Mouse (Mus musculus) heart, postnatal 0 days (tissue): ENCODE measurements around the gene E130208F15Rik. TPM values are rescaled to one million over a fixed set of nuclear protein-coding genes. Genes with fewer than 3 reads are reported as not detected.

ENCODE experiments used
- ATAC-seq: fragments of 200-750 bp; cut with Nextera tagmentation; 2 replicates; pipeline ENCODE4 v1.8.0; 2017; ENCODE audit warnings: low read depth, moderate number of reproducible peaks, moderate library complexity; ENCODE audit not compliant: insufficient read depth
- DNase-seq: peaks from one replicate; pipeline ENCODE4 v3.0.0-alpha.2; 2016; ENCODE audit warnings: low spot score
- H3K27ac ChIP-seq: fragments of 300-500 bp; sonication (generic); 2 replicates; pipeline ENCODE4 v1.5.1; 2014; ENCODE audit warnings: low read depth, mild to moderate bottlenecking
- H3K27me3 ChIP-seq: fragments of 300-500 bp; sonication (generic); 2 replicates; pipeline ENCODE4 v1.6.1; 2014; ENCODE audit warnings: low read length, mixed read lengths; ENCODE audit not compliant: control insufficient read depth, insufficient read depth
- H3K36me3 ChIP-seq: fragments of 300-500 bp; sonication (generic); replicated peaks from 2 replicates; pipeline ENCODE4 v1.6.1; 2014; ENCODE audit warnings: low read length, mixed read lengths; ENCODE audit not compliant: control insufficient read depth, insufficient read depth
- H3K4me1 ChIP-seq: fragments of 300-500 bp; sonication (generic); 2 replicates; pipeline ENCODE4 v1.6.1; 2014; ENCODE audit warnings: antibody characterized with exemption; ENCODE audit not compliant: control insufficient read depth, insufficient read depth
- H3K4me2 ChIP-seq: fragments of 300-500 bp; sonication (generic); 2 replicates; pipeline ENCODE4 v1.6.1; 2014; ENCODE audit warnings: low read depth, mild to moderate bottlenecking, low read length, moderate library complexity
- H3K4me3 ChIP-seq: fragments of 300-500 bp; sonication (generic); 2 replicates; pipeline ENCODE4 v1.5.1; 2014; ENCODE audit warnings: low read depth, low read length
- H3K9ac ChIP-seq: fragments of 300-500 bp; sonication (generic); replicated peaks from 2 replicates; pipeline ENCODE4 v1.6.1; 2014; ENCODE audit warnings: low read depth, low read length, mixed read lengths
- H3K9me3 ChIP-seq: fragments of 300-500 bp; sonication (generic); replicated peaks from 2 replicates; pipeline ENCODE4 v1.6.1; 2016; ENCODE audit warnings: low read length; ENCODE audit not compliant: control insufficient read depth
- CTCF ChIP-seq: IDR thresholded peaks from 2 replicates; pipeline ENCODE4 v1.5.1; 2016; ENCODE audit warnings: antibody characterized with exemption, control low read depth, low read depth
- EP300 ChIP-seq: IDR thresholded peaks from 2 replicates; pipeline ENCODE4 v1.6.1; 2016; ENCODE audit warnings: antibody characterized with exemption, low read depth
- WGBS: fragments of 180-500 bp; shearing (Covaris S2); extraction: QIAGEN DNeasy Blood & Tissue Kit; methylation state at CpG from one replicate; pipeline ENCODE4 v1.1.7; 2014; 5-methylcytosine and 5-hydroxymethylcytosine counted together
- polyA plus RNA-seq: library from polyadenylated mRNA; unstranded; fragments of >200 nt; fragmentation: Nextera tagmentation; extraction: Ambion mirVana; gene quantifications from 2 replicates; pipeline ENCODE4 v1.2.1, GENCODE M21; 2015
- total RNA-seq: library from RNA; depleted of rRNA; stranded (reverse); fragments of >200 nt; gene quantifications from 2 replicates; pipeline ENCODE4 v1.2.3, GENCODE M21; 2014; ENCODE audit warnings: low replicate concordance

The E130208F15Rik gene
- total and polyA plus RNA-seq, 2 experiments from 2014 or later, result 0.46 to 2.6 TPM

DNA sequence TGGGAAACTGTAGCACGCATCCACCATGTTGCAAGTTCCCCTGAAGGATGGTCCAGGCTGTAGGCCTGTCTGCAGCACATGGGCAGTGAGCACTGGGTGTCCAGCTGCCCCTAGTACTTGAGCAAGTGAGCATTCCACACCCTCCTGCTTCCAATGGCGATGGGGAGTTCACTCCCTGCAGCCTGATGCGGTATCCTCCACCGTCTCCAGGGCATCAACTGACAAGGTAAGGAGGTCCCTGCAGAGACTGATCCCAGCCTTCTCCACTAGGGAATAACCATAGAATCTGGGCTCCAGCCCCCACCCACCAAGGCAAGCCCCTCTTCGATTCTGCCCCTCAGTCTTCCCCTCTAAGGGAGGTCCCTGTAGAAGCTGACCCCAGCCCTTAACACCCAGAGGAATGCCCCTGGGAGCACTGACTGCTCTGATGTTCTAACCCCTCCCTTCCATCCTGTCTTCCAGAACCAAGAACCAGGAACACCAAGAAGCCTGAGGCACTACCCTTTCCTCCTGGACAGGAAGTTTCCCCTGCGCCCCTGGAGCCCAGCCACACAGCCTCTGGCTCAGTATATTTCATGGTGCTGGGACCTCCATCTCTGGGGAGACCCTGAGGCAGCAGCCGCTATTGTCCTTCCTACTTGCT, 32.3 kb upstream of the E130208F15Rik start:
- Histone ChIP-seq H3K9me3 (no peaks in the 10 kb centered on the region), H3K4me2 (no peak overlapping the region), H3K9ac (no peak overlapping the region), H3K4me1 (0 out of 2 replicates have a peak, but pooled peaks cover 6% of the 10 kb centered on the region), H3K27ac (no peak overlapping the region), H3K4me3 (no peak overlapping the region), H3K27me3 (no peaks in the 10 kb centered on the region), H3K36me3 (no peaks in the 10 kb centered on the region)
- 60% methylated on average over 7 of the region's 7 CpGs for WGBS
- TF ChIP-seq CTCF (no peak), EP300 (no peak)
- DNase-seq (no peak), ATAC-seq (no peak)

DNA sequence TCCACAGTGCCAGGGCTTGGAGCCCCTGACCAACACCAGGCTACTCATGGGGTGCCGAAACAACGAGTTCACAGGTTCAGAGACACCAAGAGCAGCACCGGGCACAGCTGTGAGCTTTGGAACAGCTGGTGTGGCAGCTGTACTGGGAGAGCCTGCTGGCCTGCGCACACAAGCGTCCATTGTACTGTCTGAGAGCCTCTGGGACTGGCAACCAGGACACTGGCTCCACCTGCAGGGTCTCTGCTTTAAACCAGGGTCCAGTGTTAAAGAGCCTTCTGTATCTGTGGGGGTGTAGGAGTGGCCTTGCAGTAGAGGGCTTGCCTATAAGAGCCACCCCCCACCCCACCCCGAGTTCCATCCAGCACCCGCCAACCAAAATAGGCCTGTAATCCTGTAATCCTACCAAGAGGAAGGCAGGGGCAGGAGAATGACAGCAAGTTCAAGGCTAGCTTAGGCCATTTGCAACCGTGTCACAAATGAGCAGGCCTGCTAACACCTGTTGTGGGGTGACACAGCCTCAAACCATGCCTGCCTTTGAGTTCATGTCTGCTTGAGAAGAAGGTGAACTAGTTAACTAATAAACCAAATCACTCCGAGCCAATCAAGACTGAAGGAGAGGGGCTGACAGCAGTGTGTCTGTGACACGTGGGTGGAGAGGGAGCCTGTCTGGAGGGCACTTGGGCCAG, 31.7 kb upstream of the E130208F15Rik start:
- WGBS, result 56% methylated on average over 10 of the region's 10 CpGs
- no peak overlapping the region for H3K9ac ChIP-seq
- H3K36me3 ChIP-seq, result no peaks in the 10 kb centered on the region
- no peak for DNase-seq
- H3K4me3 ChIP-seq, result no peak overlapping the region
- ATAC-seq, result peak; percentile 40; the same call in 1 of the 2 replicates
- H3K27me3 ChIP-seq, result no peaks in the 10 kb centered on the region
- no peak overlapping the region for H3K4me2 ChIP-seq
- no peaks in the 10 kb centered on the region for H3K9me3 ChIP-seq
- TF ChIP-seq EP300, result no peak
- TF ChIP-seq CTCF, result 0 out of 2 replicates have a peak, but pooled peaks have one; percentile 5
- H3K27ac ChIP-seq, result no peak overlapping the region
- 0 out of 2 replicates have a peak, but pooled peaks cover 6% of the 10 kb centered on the region for H3K4me1 ChIP-seq

DNA sequence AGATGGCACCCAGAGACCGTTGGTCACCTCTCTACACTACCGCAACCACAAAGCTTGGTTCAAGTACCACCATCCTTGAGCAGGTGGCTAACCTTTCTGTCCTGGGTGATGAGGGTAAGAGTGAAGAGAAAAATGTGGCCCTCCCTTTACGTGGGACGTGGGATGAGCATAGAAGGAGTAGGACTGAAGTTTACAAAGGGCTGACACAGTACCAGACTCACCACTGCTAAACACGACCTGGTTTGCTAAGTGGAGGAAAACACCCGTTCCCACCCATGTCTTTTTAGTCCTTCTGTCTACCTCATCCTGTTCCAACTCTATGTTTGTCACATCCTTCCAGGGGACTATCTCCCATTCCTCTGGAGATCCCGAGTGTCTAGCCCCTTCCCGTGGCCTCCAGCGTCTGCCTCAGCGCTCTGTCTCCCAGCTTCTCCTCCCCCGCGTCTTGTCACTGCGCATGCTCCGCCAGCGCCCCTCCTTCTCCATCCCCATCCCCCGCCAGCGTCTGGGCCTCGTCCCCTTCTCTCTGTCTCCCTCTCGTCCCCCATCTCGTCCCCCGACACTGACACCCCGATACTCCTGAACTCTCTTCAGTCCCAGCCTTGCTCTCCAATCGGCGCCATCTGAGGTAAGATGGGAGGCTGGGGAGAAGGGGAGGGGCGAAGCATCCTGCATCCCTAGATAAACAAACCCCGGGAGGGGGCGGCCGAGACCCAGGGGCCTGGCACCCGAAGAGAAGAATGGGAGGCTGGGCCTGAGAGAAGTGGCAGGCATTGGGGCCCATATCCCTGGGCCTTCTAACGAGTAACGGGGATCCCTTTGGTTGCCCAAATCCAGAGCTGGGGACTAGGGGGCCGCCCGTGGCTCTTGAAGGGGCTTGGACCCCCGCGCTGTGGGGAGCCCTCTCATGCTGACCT, 30.1 kb upstream of the E130208F15Rik start, which contains the start of gene Clip3:
Gene Clip3, plus strand, starts transcription at position 514 of the 917 bp plus-strand sequence.
- H3K36me3 ChIP-seq, result no peaks in the 10 kb centered on the region
- peak; percentile 64 for DNase-seq
- TF ChIP-seq CTCF (no peak), EP300 (no peak)
- H3K4me2 ChIP-seq, result peak within 1 kb of the TSS; percentile 52
- no peaks in the 10 kb centered on the region for H3K27me3 ChIP-seq
- H3K9ac ChIP-seq, result peak within 1 kb of the TSS; percentile 41; the same call in 1 of the 2 replicates
- peak within 1 kb of the TSS; percentile 51 for H3K4me3 ChIP-seq
- H3K27ac ChIP-seq, result no peak within 1 kb of the TSS
- peak; percentile 24; the same call in 1 of the 2 replicates for ATAC-seq
- 0 out of 2 replicates have a peak, but pooled peaks cover 6% of the 10 kb centered on the region for H3K4me1 ChIP-seq
- H3K9me3 ChIP-seq, result no peaks in the 10 kb centered on the region
- 8% methylated on average over 35 of the region's 35 CpGs for WGBS

DNA sequence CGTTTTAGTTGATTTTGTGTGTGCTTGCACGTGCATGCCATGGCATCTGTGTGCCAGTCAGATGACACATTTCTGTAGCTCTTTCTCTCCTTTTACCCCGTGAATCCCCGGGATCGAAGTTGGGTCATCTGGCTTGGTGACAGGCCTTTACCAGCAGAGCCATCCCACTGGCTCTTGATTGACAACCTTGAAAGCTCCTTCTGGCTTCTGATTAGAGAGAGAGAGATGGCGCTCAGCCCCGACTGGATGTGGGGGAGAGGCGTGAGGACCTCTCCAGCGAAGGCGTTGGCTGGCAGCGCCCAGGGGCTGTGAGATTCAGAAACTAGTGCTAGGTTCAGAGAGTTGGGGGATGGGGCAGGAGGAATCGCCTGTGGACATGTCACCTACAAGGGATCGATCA, 27.7 kb upstream of the E130208F15Rik start:
- H3K27ac ChIP-seq, result no peak overlapping the region

GRCm38 (mm10) chr7:30294296-30294695, 27.2 kb upstream of the E130208F15Rik start:
- Histone ChIP-seq H3K4me3 (no peak overlapping the region), H3K4me1 (0 out of 2 replicates have a peak, but pooled peaks cover 6% of the 10 kb centered on the region), H3K9ac (no peak overlapping the region), H3K4me2 (no peak overlapping the region), H3K36me3 (no peaks in the 10 kb centered on the region), H3K27me3 (no peaks in the 10 kb centered on the region), H3K27ac (no peak overlapping the region), H3K9me3 (no peaks in the 10 kb centered on the region)
- ATAC-seq, result no peak
- DNase-seq, result no peak
- 75% methylated on average over 5 of the region's 5 CpGs for WGBS
- TF ChIP-seq CTCF (no peak), EP300 (no peak)

More for the DNA sequence above, 27.7 kb upstream of the E130208F15Rik start:
- DNase-seq (no peak), ATAC-seq (no peak)
- H3K36me3 ChIP-seq, result no peaks in the 10 kb centered on the region
- H3K4me1 ChIP-seq, result 0 out of 2 replicates have a peak, but pooled peaks cover 6% of the 10 kb centered on the region
- WGBS, result 48% methylated on average over 13 of the region's 13 CpGs
- H3K9me3 ChIP-seq, result no peaks in the 10 kb centered on the region
- no peak overlapping the region for H3K9ac ChIP-seq
- TF ChIP-seq CTCF (no peak), EP300 (no peak)
- no peaks in the 10 kb centered on the region for H3K27me3 ChIP-seq
- no peak overlapping the region for H3K4me3 ChIP-seq
- no peak overlapping the region for H3K4me2 ChIP-seq
